Mouse (Mus musculus) bone marrow macrophage, adult 2 months (primary cell): Measurements from ENCODE around the gene RPS10-NUDT3.

Experiments used
- CTCF ChIP-seq: IDR thresholded peaks from 2 replicates; pipeline ENCODE4 v1.5.1; 2012; ENCODE audit warnings: low read depth, mild to moderate bottlenecking, low read length, moderate library complexity
- POLR2A ChIP-seq: IDR thresholded peaks from 2 replicates; pipeline ENCODE4 v1.6.1; 2012; ENCODE audit warnings: mild to moderate bottlenecking, low read depth, low read length, borderline replicate concordance

GRCm38 (mm10) chr17:27555075-27555511, 79.9 kb downstream of the RPS10-NUDT3 start:
- no peak for TF ChIP-seq CTCF
- TF ChIP-seq POLR2A: no peak
